Mouse (Mus musculus) olfactory bulb, adult 2 months (tissue): ENCODE data around the gene Fcamr.

Source experiments
- CTCF ChIP-seq: fragments of 200-500 bp; IDR thresholded peaks from 2 replicates; pipeline ENCODE4 v1.5.1; 2012; ENCODE audit warnings: low read depth, mild to moderate bottlenecking, low read length, moderate library complexity; ENCODE audit not compliant: insufficient read depth
- POLR2A ChIP-seq: fragments of 200-500 bp; IDR thresholded peaks from 2 replicates; pipeline ENCODE4 v1.6.1; 2012; ENCODE audit warnings: mild to moderate bottlenecking, low read depth, low read length, moderate library complexity; ENCODE audit not compliant: insufficient read depth

GRCm38 (mm10) chr1:130769925-130770324 is 30.8 kb upstream of the Fcamr start:
- TF ChIP-seq CTCF (no peak), POLR2A (no peak)
